Mouse (Mus musculus) kidney, postnatal 25 days (tissue): Measurements from ENCODE around the gene Uvrag.

Source experiments
- DNase-seq, 2 experiments: peaks; one replicate each; pipeline ENCODE4 v3.0.0; 2021; ENCODE audit warnings: mixed read lengths in 2 of 2

The Uvrag gene

GRCm38 (mm10) chr7:98922984-98923383 is 218.0 kb downstream of the Uvrag start:
- DNase-seq: no peak

DNA sequence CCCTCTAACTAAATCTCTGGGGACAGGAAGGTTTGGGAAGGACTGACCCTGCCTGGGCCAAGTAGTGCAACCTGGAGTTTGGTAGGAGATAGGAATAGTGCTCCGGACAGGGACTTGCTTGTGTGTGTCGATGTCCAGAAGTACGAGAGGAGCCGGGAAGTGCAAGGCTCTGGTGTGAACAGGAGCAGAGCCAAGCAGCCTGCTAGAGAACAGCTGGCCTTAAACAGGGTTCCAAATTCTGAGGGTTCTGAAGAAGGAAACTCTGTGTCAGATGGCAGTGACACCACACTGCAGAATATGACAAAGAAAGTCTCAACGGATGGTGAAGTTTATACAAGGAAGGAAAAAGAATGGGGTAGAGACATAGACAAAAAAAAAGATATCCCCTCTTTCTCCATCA is 223.5 kb downstream of the Uvrag start:
- DNase-seq: peak in 1 of 2 experiments; percentile 24

- DNase-seq: no peak
These were observed 224.4 kb downstream of the Uvrag start for GRCm38 (mm10) chr7:98916581-98916980.

DNA sequence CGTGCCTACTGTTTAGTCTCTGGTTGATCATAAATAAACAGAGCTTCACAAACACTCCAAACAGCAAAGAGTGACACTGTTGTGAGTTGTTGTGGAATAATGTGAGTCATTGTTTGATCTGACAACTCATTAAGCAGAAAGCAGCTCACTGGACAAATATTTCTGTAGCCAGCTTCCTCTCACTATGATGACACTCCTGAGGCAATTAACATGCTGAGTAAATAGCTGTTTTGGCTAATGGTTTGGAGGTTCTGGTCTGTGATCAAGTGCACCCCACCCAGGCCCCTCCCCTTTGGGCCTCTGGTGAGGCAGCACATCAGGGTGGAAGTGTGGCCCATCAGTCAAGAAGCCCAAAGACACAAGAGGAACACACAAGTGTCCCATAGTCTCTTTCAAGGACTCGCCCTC is 228.0 kb downstream of the Uvrag start:
- DNase-seq: no peak

- no peak for DNase-seq
These were observed 229.7 kb downstream of the Uvrag start for GRCm38 (mm10) chr7:98911276-98911675.

GRCm38 (mm10) chr7:98910712-98911111 is 230.2 kb downstream of the Uvrag start:
- no peak for DNase-seq

DNA sequence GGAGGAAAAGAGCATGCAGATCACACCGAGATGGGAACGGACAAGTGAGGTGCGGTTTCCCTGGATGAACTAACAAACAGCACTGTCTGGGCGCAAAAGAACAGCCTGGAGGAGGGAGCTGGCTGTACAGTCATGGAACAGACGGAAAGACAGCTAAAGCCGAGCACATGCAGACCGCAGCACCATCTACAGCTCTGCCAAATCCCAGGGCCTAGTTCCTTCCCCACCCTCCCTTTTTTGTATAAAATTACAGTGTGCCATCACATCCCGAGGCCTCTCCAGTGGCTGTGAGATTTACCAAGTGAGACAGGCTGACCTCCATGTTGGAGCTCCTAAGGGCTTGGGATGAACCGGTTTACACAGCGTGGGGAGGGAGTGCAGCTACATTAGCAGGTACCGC is 230.8 kb downstream of the Uvrag start:
- DNase-seq: no peak

- no peak for DNase-seq
These were observed 233.5 kb downstream of the Uvrag start for GRCm38 (mm10) chr7:98907476-98907875.

DNA sequence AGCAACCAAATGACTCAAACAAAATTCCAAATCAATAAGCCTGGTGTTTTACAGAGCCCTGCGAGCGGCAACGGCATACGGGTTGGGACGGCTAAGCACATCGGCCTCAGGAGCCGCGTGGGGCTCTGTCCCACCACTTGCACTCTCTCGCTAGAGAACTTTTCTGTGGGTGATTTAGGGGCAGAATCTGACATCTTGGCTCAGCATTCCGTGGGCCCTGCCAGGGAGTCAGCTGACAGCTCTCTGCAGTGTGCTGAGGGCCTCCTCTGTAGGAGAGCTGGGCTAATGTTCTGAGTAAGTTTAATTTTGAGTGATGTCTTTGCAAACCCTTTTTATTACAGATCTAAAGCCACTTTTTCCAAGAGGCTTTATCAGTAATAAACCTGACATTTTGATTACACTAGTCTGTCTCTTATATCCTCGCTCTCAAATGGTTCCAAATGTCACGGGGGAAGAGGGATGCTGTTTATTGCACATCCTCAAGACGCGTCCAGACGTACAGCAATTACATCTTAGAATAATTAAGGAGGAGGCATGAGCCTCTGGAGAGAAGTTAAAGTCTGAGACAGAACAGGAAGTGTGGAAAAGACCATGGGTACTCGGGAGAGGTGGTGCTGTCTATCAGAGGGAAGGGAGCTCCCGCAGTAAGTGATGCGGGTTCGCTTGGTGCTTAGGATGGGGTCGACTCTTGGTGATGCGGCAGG is 236.1 kb downstream of the Uvrag start:
- peak; percentile 55 to 67 for DNase-seq

GRCm38 (mm10) chr7:98903884-98904283 is 237.1 kb downstream of the Uvrag start:
- DNase-seq: no peak

DNA sequence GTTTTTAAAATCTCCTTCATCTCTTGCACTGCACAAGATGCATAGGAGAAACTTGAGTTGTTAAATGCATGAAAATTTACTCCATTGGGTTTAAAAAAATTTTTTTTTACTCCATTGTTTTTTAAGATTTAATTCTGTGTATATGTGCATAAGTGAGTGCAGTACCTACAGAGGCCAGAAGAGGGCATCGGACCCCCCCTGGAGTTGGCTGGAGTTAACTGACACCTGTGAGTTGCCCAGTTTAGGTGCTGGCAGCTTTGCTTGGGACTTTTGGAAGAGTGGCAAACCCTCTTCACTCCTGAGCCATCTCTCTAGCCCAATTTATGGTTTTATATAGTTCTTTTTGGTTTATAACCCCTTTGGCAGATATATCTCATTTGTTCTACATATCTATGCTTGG is 239.8 kb downstream of the Uvrag start:
- DNase-seq: peak in 1 of 2 experiments; percentile 19

GRCm38 (mm10) chr7:98899815-98900214 is 241.1 kb downstream of the Uvrag start:
- DNase-seq: peak; percentile 61 to 64

GRCm38 (mm10) chr7:98897323-98897722 is 243.6 kb downstream of the Uvrag start:
- DNase-seq: no peak

- no peak for DNase-seq
These were observed 245.3 kb downstream of the Uvrag start for GRCm38 (mm10) chr7:98895501-98896095.

GRCm38 (mm10) chr7:98894768-98895167 is 246.2 kb downstream of the Uvrag start:
- DNase-seq: no peak

DNA sequence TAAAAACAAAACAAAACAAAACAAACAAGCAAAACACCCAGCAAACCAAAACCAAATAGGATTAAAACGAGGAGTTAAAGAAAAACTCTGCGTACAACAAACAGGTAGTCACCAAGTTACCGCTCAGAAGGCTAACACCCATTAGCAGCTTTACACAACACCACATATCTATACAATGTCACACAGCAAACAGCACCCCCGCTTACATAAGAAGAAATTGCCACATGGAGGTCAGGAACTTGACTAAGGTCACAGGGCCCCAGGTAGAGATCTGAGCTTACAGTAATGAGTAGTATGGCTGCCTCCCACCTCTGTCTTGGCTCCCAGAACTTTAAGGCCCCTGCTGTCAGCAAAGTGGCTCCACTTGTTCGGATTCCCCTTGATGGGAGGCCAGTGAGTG is 246.6 kb downstream of the Uvrag start:
- no peak for DNase-seq

DNA sequence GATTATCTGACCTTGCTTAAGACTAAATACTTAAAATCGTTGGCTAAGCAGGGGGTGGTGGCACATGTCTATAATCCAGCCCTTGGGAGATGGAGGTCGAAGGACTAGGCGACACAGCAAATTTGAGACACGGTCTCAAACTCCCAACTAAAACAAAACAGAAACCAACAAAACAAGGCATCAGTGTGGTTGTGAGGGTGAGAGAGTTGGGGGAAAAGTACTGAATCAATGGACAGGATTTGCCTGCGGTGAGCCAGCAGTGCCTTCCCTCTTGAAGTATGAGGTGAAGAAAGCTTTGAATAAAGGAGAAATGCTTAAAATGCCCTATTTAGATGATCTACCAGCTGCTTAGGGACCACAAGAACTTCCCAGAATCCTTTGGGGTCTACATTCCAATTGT is 247.8 kb downstream of the Uvrag start:
- no peak for DNase-seq

GRCm38 (mm10) chr7:98889211-98889610 is 251.7 kb downstream of the Uvrag start:
- DNase-seq: no peak

- DNase-seq: no peak
These were observed 252.1 kb downstream of the Uvrag start for GRCm38 (mm10) chr7:98888810-98889209.

DNA sequence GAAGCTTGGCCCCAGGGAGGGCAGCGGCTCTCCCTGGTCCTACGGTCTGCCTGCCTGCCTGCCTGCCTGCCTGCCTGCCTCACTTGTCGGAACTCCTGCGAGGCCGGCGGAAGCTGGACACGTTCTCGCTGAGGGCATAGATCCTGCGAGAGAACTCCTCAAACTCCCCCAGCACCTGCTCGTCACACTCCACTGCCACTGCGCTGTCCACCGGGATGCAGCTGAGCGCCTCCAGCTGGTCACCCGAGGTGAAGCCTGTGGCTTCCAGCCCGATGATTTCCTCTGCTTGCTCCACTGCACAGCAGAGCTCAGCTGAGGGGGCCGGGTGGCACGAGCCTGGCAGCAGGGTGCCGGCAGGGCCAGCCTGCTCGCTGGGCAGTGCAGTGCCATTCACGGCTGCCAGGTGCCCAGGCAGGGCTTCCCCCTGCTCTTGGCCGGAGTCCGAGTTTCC is 253.1 kb downstream of the Uvrag start:
- DNase-seq: peak; percentile 73 to 93

- peak; percentile 19 to 33 for DNase-seq
These were observed 259.1 kb downstream of the Uvrag start for GRCm38 (mm10) chr7:98881887-98882286.

DNA sequence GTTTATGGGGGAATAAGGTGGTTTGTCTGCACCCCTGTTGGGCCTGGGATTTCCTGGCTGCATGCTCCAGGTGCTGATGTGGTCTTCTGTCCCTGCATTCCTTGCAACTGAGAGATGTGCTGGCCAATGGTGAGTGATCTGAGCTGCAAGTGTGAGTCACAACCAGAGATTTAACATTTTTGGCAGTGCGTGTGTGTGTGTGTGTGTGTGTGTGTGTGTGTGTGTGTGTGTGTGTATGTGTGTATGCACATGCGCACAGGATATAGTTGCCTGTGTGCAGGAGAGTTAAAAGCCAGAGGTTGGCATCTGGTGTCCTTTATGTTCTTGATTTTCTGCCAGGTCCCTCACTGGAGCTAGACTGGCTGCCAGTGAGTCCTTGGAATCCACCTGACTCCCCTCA is 261.8 kb downstream of the Uvrag start:
- DNase-seq: no peak

DNA sequence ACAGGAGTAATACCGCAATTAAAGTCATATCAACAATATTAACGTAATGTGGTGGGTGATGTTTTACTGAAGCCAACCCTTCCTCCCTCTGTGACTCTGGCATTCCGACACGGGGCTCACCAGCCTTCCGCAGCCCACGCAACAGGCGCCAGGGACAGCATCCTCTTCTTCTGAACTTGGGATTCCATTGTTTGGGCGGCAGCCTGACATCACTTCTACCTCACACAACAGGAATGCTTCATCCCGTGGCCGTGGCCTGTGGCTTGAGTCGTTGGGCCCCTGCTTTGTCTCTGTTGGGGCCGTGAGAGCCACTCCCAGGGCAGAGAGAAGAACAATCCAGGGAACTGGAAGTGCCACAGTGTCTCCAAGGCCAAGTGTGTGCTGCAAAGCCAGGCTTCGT is 264.8 kb downstream of the Uvrag start:
- no peak for DNase-seq

GRCm38 (mm10) chr7:98875390-98875990 is 265.5 kb downstream of the Uvrag start:
- DNase-seq: no peak
